Mouse (Mus musculus): ENCODE results near the gene A930033H14Rik. TPM values are rescaled to one million over a fixed set of nuclear protein-coding genes. Genes with fewer than 3 reads are reported as not detected.

A930033H14Rik gene
- polyA plus RNA-seq, 1 experiment, result 0.35 TPM

GRCm38 (mm10) chr10:69253686-69254080 lies 40.8 kb upstream of the A930033H14Rik start:
- Histone ChIP-seq H3K4me3 (ENCODE audit: low read depth, low read length) (no peak overlapping the region), H3K27ac (ENCODE audit: insufficient read depth, low read depth, low read length) (peak overlapping the region; percentile 63), H3K36me3 (ENCODE audit: control insufficient read depth, insufficient read depth, low read length) (no peaks in the 10 kb centered on the region), H3K27me3 (ENCODE audit: control insufficient read depth, insufficient read depth, low read length) (no peaks in the 10 kb centered on the region), H3K4me1 (ENCODE audit: control insufficient read depth, insufficient read depth, insufficient read length, low read length) (peaks cover 19% of the 10 kb centered on the region)
- TF ChIP-seq CTCF (IDR thresholded peaks at IDR 0.05; ENCODE audit: extremely low read depth, insufficient read length, insufficient replicate concordance, low read depth, low read length) (no peak), POLR2A (IDR thresholded peaks at IDR 0.05; ENCODE audit: low read depth, low read length) (no peak)
- 57% methylated on average over 5 of the region's 5 CpGs for WGBS

- Histone ChIP-seq H3K36me3 (ENCODE audit: control insufficient read depth, insufficient read depth, low read length) (no peaks in the 10 kb centered on the region), H3K4me3 (ENCODE audit: low read depth, low read length) (no peak overlapping the region), H3K4me1 (ENCODE audit: control insufficient read depth, insufficient read depth, insufficient read length, low read length) (peaks cover 19% of the 10 kb centered on the region), H3K27me3 (ENCODE audit: control insufficient read depth, insufficient read depth, low read length) (no peaks in the 10 kb centered on the region), H3K27ac (ENCODE audit: insufficient read depth, low read depth, low read length) (peak overlapping the region; percentile 63)
- WGBS, result 49% methylated on average over 5 of the region's 5 CpGs
- TF ChIP-seq POLR2A (IDR thresholded peaks at IDR 0.05; ENCODE audit: low read depth, low read length), result no peak
- TF ChIP-seq CTCF (IDR thresholded peaks at IDR 0.05; ENCODE audit: extremely low read depth, insufficient read length, insufficient replicate concordance, low read depth, low read length), result no peak
Observed at GRCm38 (mm10) chr10:69253075-69253685, 40.3 kb upstream of the A930033H14Rik start.

- TF ChIP-seq CTCF (IDR thresholded peaks at IDR 0.05; ENCODE audit: extremely low read depth, insufficient read length, insufficient replicate concordance, low read depth, low read length), result no peak
- no peak for TF ChIP-seq POLR2A (IDR thresholded peaks at IDR 0.05; ENCODE audit: low read depth, low read length)
- peak overlapping the region; percentile 57 for H3K27ac ChIP-seq (ENCODE audit: insufficient read depth, low read depth, low read length)
- 73% methylated on average over 17 of the region's 17 CpGs for WGBS
- no peaks in the 10 kb centered on the region for H3K36me3 ChIP-seq (ENCODE audit: control insufficient read depth, insufficient read depth, low read length)
- no peaks in the 10 kb centered on the region for H3K27me3 ChIP-seq (ENCODE audit: control insufficient read depth, insufficient read depth, low read length)
- no peak overlapping the region for H3K4me3 ChIP-seq (ENCODE audit: low read depth, low read length)
- peaks cover 23% of the 10 kb centered on the region for H3K4me1 ChIP-seq (ENCODE audit: control insufficient read depth, insufficient read depth, insufficient read length, low read length)
Observed at GRCm38 (mm10) chr10:69252112-69253074, 39.5 kb upstream of the A930033H14Rik start.

GRCm38 (mm10) chr10:69251254-69251653 lies 38.4 kb upstream of the A930033H14Rik start:
- Histone ChIP-seq H3K4me3 (ENCODE audit: low read depth, low read length) (no peak overlapping the region), H3K27ac (ENCODE audit: insufficient read depth, low read depth, low read length) (no peak overlapping the region), H3K27me3 (ENCODE audit: control insufficient read depth, insufficient read depth, low read length) (no peaks in the 10 kb centered on the region), H3K4me1 (ENCODE audit: control insufficient read depth, insufficient read depth, insufficient read length, low read length) (peaks cover 25% of the 10 kb centered on the region), H3K36me3 (ENCODE audit: control insufficient read depth, insufficient read depth, low read length) (no peaks in the 10 kb centered on the region)
- WGBS, result 86% methylated on average over 6 of the region's 6 CpGs
- no peak for TF ChIP-seq CTCF (IDR thresholded peaks at IDR 0.05; ENCODE audit: extremely low read depth, insufficient read length, insufficient replicate concordance, low read depth, low read length)
- no peak for TF ChIP-seq POLR2A (IDR thresholded peaks at IDR 0.05; ENCODE audit: low read depth, low read length)

- no peaks in the 10 kb centered on the region for H3K36me3 ChIP-seq (ENCODE audit: control insufficient read depth, insufficient read depth, low read length)
- TF ChIP-seq CTCF (IDR thresholded peaks at IDR 0.05; ENCODE audit: extremely low read depth, insufficient read length, insufficient replicate concordance, low read depth, low read length) (no peak), POLR2A (IDR thresholded peaks at IDR 0.05; ENCODE audit: low read depth, low read length) (no peak)
- peaks cover 12% of the 10 kb centered on the region; the same call in 1 of the 2 replicates for H3K4me1 ChIP-seq (ENCODE audit: control insufficient read depth, insufficient read depth, insufficient read length, low read length)
- no peak overlapping the region for H3K4me3 ChIP-seq (ENCODE audit: low read depth, low read length)
- 89% methylated on average over 29 of the region's 29 CpGs for WGBS
- peak overlapping the region; percentile 57 for H3K27ac ChIP-seq (ENCODE audit: insufficient read depth, low read depth, low read length)
- no peaks in the 10 kb centered on the region for H3K27me3 ChIP-seq (ENCODE audit: control insufficient read depth, insufficient read depth, low read length)
Observed at GRCm38 (mm10) chr10:69248261-69249160, 35.6 kb upstream of the A930033H14Rik start.

- 83% methylated on average over 7 of the region's 7 CpGs for WGBS
- TF ChIP-seq POLR2A (IDR thresholded peaks at IDR 0.05; ENCODE audit: low read depth, low read length), result no peak
- no peak for TF ChIP-seq CTCF (IDR thresholded peaks at IDR 0.05; ENCODE audit: extremely low read depth, insufficient read length, insufficient replicate concordance, low read depth, low read length)
- H3K36me3 ChIP-seq (ENCODE audit: control insufficient read depth, insufficient read depth, low read length), result no peaks in the 10 kb centered on the region
- peaks cover 12% of the 10 kb centered on the region; the same call in 1 of the 2 replicates for H3K4me1 ChIP-seq (ENCODE audit: control insufficient read depth, insufficient read depth, insufficient read length, low read length)
- H3K4me3 ChIP-seq (ENCODE audit: low read depth, low read length), result no peak overlapping the region
- H3K27ac ChIP-seq (ENCODE audit: insufficient read depth, low read depth, low read length), result peak overlapping the region; percentile 57
- H3K27me3 ChIP-seq (ENCODE audit: control insufficient read depth, insufficient read depth, low read length), result no peaks in the 10 kb centered on the region
Observed at GRCm38 (mm10) chr10:69247311-69248033, 34.6 kb upstream of the A930033H14Rik start.

Data from small intestine, adult 2 months (tissue).